Mouse (Mus musculus): Measurements from ENCODE around the gene Nkx2-5.

DNA sequence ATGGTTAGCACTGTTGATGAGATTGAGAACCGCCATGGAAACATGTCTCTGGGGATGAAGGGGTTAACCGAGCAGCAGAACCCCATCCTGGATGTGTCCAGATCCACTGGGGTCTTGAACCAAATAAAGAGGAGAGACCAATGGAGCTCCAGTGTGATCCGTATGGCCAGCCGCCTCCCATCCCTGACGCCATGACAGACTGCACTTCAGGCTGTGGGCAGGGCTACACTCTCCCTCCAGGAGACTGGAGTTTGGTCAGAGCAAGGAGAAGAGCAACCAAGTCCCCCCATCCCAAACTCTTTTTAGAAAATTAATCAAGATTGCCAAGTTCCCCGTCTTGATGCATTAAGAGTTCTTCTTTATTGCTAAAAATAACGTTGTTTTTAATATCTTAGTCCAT is 33.1 kb upstream of the Nkx2-5 start:
- TF ChIP-seq CTCF (IDR thresholded peaks at IDR 0.05; ENCODE audit: control insufficient read depth, insufficient read depth, insufficient read length) (no peak), MAX (IDR thresholded peaks at IDR 0.05) (no peak), MYOG (IDR thresholded peaks at IDR 0.05; ENCODE audit: control insufficient read depth, extremely low read depth, insufficient read length) (no peak)

Measured in C2C12 (cell line).